Mouse (Mus musculus) liver, adult 2 months (tissue): Measurements from ENCODE around the gene Mdga2. TPM values are rescaled to one million over a fixed set of nuclear protein-coding genes. Genes with fewer than 3 reads are reported as not detected.

Experiments used
- DNase-seq: peaks from one replicate; pipeline ENCODE4 v3.0.0-alpha.2; 2011; ENCODE audit warnings: low read depth, low spot score; ENCODE audit errors: extremely low read depth
- H3K27ac ChIP-seq: fragments of 200-500 bp; replicated peaks from 2 replicates; pipeline ENCODE4 v1.5.1; 2012; ENCODE audit warnings: low read depth, mild to moderate bottlenecking, control low read depth, inconsistent platforms, low read length; ENCODE audit not compliant: insufficient read depth
- H3K27me3 ChIP-seq: fragments of 200-500 bp; 2 replicates; pipeline ENCODE4 v1.6.1; 2012; ENCODE audit warnings: mild to moderate bottlenecking, moderate library complexity, low read length, inconsistent platforms; ENCODE audit not compliant: control insufficient read depth, insufficient read depth
- H3K36me3 ChIP-seq: fragments of 200-500 bp; 2 replicates; pipeline ENCODE4 v1.6.1; 2012; ENCODE audit warnings: low read length, inconsistent platforms; ENCODE audit not compliant: control insufficient read depth, insufficient read depth
- H3K4me1 ChIP-seq: fragments of 200-500 bp; 2 replicates; pipeline ENCODE4 v1.6.1; 2011; ENCODE audit warnings: low read length; ENCODE audit not compliant: control insufficient read depth, insufficient read depth
- H3K4me3 ChIP-seq: fragments of 200-500 bp; 2 replicates; pipeline ENCODE4 v1.5.1; 2011; ENCODE audit warnings: low read depth, mild to moderate bottlenecking, control low read depth, low read length, moderate library complexity; ENCODE audit not compliant: insufficient read depth
- H3K79me2 ChIP-seq: fragments of 200-500 bp; 2 replicates; pipeline ENCODE4 v1.6.1; 2012; ENCODE audit warnings: inconsistent platforms, mild to moderate bottlenecking, low read length, moderate library complexity; ENCODE audit not compliant: control insufficient read depth, insufficient read depth
- H3K9ac ChIP-seq: fragments of 200-500 bp; 2 replicates; pipeline ENCODE4 v1.6.1; 2012; ENCODE audit warnings: low read depth, mild to moderate bottlenecking, control low read depth, inconsistent platforms, low read length
- CTCF ChIP-seq: fragments of 200-500 bp; IDR thresholded peaks from 2 replicates; pipeline ENCODE4 v1.5.1; 2011; ENCODE audit warnings: low read depth, low read length, control low read depth
- POLR2A ChIP-seq: fragments of 200-500 bp; IDR thresholded peaks from 2 replicates; pipeline ENCODE4 v1.6.1; 2011; ENCODE audit warnings: low read length, control low read depth; ENCODE audit not compliant: insufficient read depth; ENCODE audit errors: extremely low read depth
- WGBS: fragments of 180-500 bp; shearing (Covaris S2); methylation state at CpG from one replicate; pipeline ENCODE4 v1.1.7; 2018; 5-methylcytosine and 5-hydroxymethylcytosine counted together
- polyA plus RNA-seq: library from polyadenylated mRNA; depleted of rRNA; stranded (reverse); fragments of >200 nt; gene quantifications from 2 replicates; pipeline ENCODE4 v1.2.3, GENCODE M21; 2012
- total RNA-seq: library from RNA; depleted of rRNA; stranded (reverse); fragments of >200 nt; gene quantifications from 2 replicates; pipeline ENCODE4 v1.2.3, GENCODE M21; 2014

Gene Mdga2
- total and polyA plus RNA-seq, 2 experiments = not detected

- WGBS = 7% methylated on average over 6 of the region's 6 CpGs
- H3K79me2 ChIP-seq = no peaks in the 10 kb centered on the region; the same call in 1 of the 2 replicates
- no peak for DNase-seq
- no peak overlapping the region for H3K9ac ChIP-seq
- TF ChIP-seq CTCF (no peak), POLR2A (no peak)
- H3K36me3 ChIP-seq = no peaks in the 10 kb centered on the region
- H3K4me3 ChIP-seq = no peak overlapping the region
- H3K4me1 ChIP-seq = no peaks in the 10 kb centered on the region
- peaks cover 19% of the 10 kb centered on the region for H3K27me3 ChIP-seq
- H3K27ac ChIP-seq = no peak overlapping the region
Observed at GRCm38 (mm10) chr12:67220041-67220440, 2.3 kb downstream of the Mdga2 start.

GRCm38 (mm10) chr12:67219564-67219963 lies 2.8 kb downstream of the Mdga2 start:
- no peak for DNase-seq
- H3K27me3 ChIP-seq = peaks cover 19% of the 10 kb centered on the region
- TF ChIP-seq POLR2A (no peak), CTCF (no peak)
- H3K79me2 ChIP-seq = no peaks in the 10 kb centered on the region; the same call in 1 of the 2 replicates
- WGBS = 32% methylated on average over 5 of the region's 5 CpGs
- no peak overlapping the region for H3K4me3 ChIP-seq
- H3K9ac ChIP-seq = no peak overlapping the region
- H3K36me3 ChIP-seq = no peaks in the 10 kb centered on the region
- no peak overlapping the region for H3K27ac ChIP-seq
- H3K4me1 ChIP-seq = no peaks in the 10 kb centered on the region

GRCm38 (mm10) chr12:67212801-67213200 lies 9.5 kb downstream of the Mdga2 start:
- H3K79me2 ChIP-seq = no peaks in the 10 kb centered on the region
- TF ChIP-seq POLR2A (no peak), CTCF (no peak)
- no peak overlapping the region for H3K4me3 ChIP-seq
- no peaks in the 10 kb centered on the region for H3K27me3 ChIP-seq
- no peak overlapping the region for H3K9ac ChIP-seq
- no peaks in the 10 kb centered on the region for H3K4me1 ChIP-seq
- no peak for DNase-seq
- WGBS = 53% methylated on average over 2 of the region's 2 CpGs
- no peak overlapping the region for H3K27ac ChIP-seq
- H3K36me3 ChIP-seq = no peaks in the 10 kb centered on the region

GRCm38 (mm10) chr12:67178155-67178554 lies 44.2 kb downstream of the Mdga2 start:
- no peak overlapping the region for H3K9ac ChIP-seq
- no peak for DNase-seq
- H3K27me3 ChIP-seq = no peaks in the 10 kb centered on the region
- H3K4me3 ChIP-seq = no peak overlapping the region
- H3K4me1 ChIP-seq = no peaks in the 10 kb centered on the region
- no peak overlapping the region for H3K27ac ChIP-seq
- TF ChIP-seq CTCF = no peak
- TF ChIP-seq POLR2A = no peak
- 87% methylated on average over 1 of the region's 1 CpGs for WGBS
- no peaks in the 10 kb centered on the region for H3K79me2 ChIP-seq
- no peaks in the 10 kb centered on the region for H3K36me3 ChIP-seq

GRCm38 (mm10) chr12:67156569-67157237 lies 65.6 kb downstream of the Mdga2 start:
- no peak overlapping the region for H3K27ac ChIP-seq
- H3K27me3 ChIP-seq = no peaks in the 10 kb centered on the region
- no peaks in the 10 kb centered on the region for H3K79me2 ChIP-seq
- H3K9ac ChIP-seq = no peak overlapping the region
- no peak for DNase-seq
- no peak overlapping the region for H3K4me3 ChIP-seq
- no peaks in the 10 kb centered on the region for H3K4me1 ChIP-seq
- TF ChIP-seq POLR2A = no peak
- TF ChIP-seq CTCF = no peak
- no peaks in the 10 kb centered on the region for H3K36me3 ChIP-seq
- WGBS = 70% methylated on average over 8 of the region's 8 CpGs

- no peak overlapping the region for H3K4me3 ChIP-seq
- TF ChIP-seq POLR2A (no peak), CTCF (no peak)
- H3K27ac ChIP-seq = no peak overlapping the region
- WGBS = 41% methylated on average over 3 of the region's 3 CpGs
- no peaks in the 10 kb centered on the region for H3K36me3 ChIP-seq
- DNase-seq = no peak
- no peaks in the 10 kb centered on the region for H3K79me2 ChIP-seq
- H3K9ac ChIP-seq = no peak overlapping the region
- no peaks in the 10 kb centered on the region for H3K4me1 ChIP-seq
- no peaks in the 10 kb centered on the region for H3K27me3 ChIP-seq
Observed at GRCm38 (mm10) chr12:67153077-67153476, 69.3 kb downstream of the Mdga2 start.
